Mouse (Mus musculus): Measurements from ENCODE around the gene Tmem121b. TPM values are rescaled to one million over a fixed set of nuclear protein-coding genes. Genes with fewer than 3 reads are reported as not detected.
A peak's percentile ranks its signal among the peaks of the same experiment; 100 is the strongest.

The Tmem121b gene
- polyA plus RNA-seq, 1 experiment from 2014 or later: 0.18 TPM

GRCm38 (mm10) chr6:120488647-120489046 lies 5.0 kb downstream of the Tmem121b start:
- 70% methylated on average over 3 of the region's 3 CpGs for WGBS

GRCm38 (mm10) chr6:120486051-120486510 lies 7.5 kb downstream of the Tmem121b start:
- WGBS: 82% methylated on average over 8 of the region's 8 CpGs
- no peak overlapping the region for H3K27ac ChIP-seq

More at GRCm38 (mm10) chr6:120488647-120489046, 5.0 kb downstream of the Tmem121b start:
- H3K4me1 ChIP-seq: peaks cover 20% of the 10 kb centered on the region
- DNase-seq (ENCODE audit: low spot score): no peak
- no peaks in the 10 kb centered on the region for H3K9me3 ChIP-seq (replicated peaks)
- no peak overlapping the region for H3K4me3 ChIP-seq
- no peaks in the 10 kb centered on the region for H3K36me3 ChIP-seq
- H3K27me3 ChIP-seq (ENCODE audit: low read depth, poor library complexity, severe bottlenecking): peaks cover 49% of the 10 kb centered on the region
- no peak overlapping the region for H3K27ac ChIP-seq

GRCm38 (mm10) chr6:120485038-120485437 lies 8.6 kb downstream of the Tmem121b start:
- no peak for DNase-seq (ENCODE audit: low spot score)
- H3K27me3 ChIP-seq (ENCODE audit: low read depth, poor library complexity, severe bottlenecking): peaks cover 13% of the 10 kb centered on the region; the same call in 1 of the 2 replicates
- H3K36me3 ChIP-seq: peaks cover 6% of the 10 kb centered on the region
- peaks cover 4% of the 10 kb centered on the region; the same call in 1 of the 2 replicates for H3K4me1 ChIP-seq
- H3K4me3 ChIP-seq: no peak overlapping the region
- no peak overlapping the region for H3K27ac ChIP-seq
- 87% methylated on average over 3 of the region's 3 CpGs for WGBS
- no peaks in the 10 kb centered on the region for H3K9me3 ChIP-seq (replicated peaks)

More at GRCm38 (mm10) chr6:120486051-120486510, 7.5 kb downstream of the Tmem121b start:
- H3K4me1 ChIP-seq: peaks cover 4% of the 10 kb centered on the region; the same call in 1 of the 2 replicates
- no peak for DNase-seq (ENCODE audit: low spot score)
- H3K4me3 ChIP-seq: no peak overlapping the region
- H3K27me3 ChIP-seq (ENCODE audit: low read depth, poor library complexity, severe bottlenecking): peaks cover 23% of the 10 kb centered on the region
- no peaks in the 10 kb centered on the region for H3K9me3 ChIP-seq (replicated peaks)
- H3K36me3 ChIP-seq: peaks cover 3% of the 10 kb centered on the region

GRCm38 (mm10) chr6:120483211-120483626 lies 10.4 kb downstream of the Tmem121b start:
- no peak overlapping the region for H3K4me3 ChIP-seq
- 36% methylated on average over 8 of the region's 8 CpGs for WGBS
- DNase-seq (ENCODE audit: low spot score): no peak

GRCm38 (mm10) chr6:120482756-120483155 lies 10.9 kb downstream of the Tmem121b start:
- DNase-seq (ENCODE audit: low spot score): no peak
- Histone ChIP-seq H3K36me3 (peaks cover 6% of the 10 kb centered on the region), H3K27ac (no peak overlapping the region), H3K9me3 (replicated peaks) (no peaks in the 10 kb centered on the region), H3K27me3 (ENCODE audit: low read depth, poor library complexity, severe bottlenecking) (0 out of 2 replicates have a peak, but pooled peaks cover 7% of the 10 kb centered on the region), H3K4me3 (no peak overlapping the region), H3K4me1 (peaks cover 4% of the 10 kb centered on the region; the same call in 1 of the 2 replicates)
- 45% methylated on average over 6 of the region's 6 CpGs for WGBS

More at GRCm38 (mm10) chr6:120483211-120483626, 10.4 kb downstream of the Tmem121b start:
- Histone ChIP-seq H3K27me3 (ENCODE audit: low read depth, poor library complexity, severe bottlenecking) (0 out of 2 replicates have a peak, but pooled peaks cover 7% of the 10 kb centered on the region), H3K36me3 (peaks cover 6% of the 10 kb centered on the region), H3K9me3 (replicated peaks) (no peaks in the 10 kb centered on the region), H3K4me1 (peaks cover 4% of the 10 kb centered on the region; the same call in 1 of the 2 replicates), H3K27ac (no peak overlapping the region)

- Histone ChIP-seq H3K4me3 (no peak overlapping the region), H3K4me1 (peaks cover 4% of the 10 kb centered on the region; the same call in 1 of the 2 replicates), H3K9me3 (replicated peaks) (no peaks in the 10 kb centered on the region), H3K27ac (no peak overlapping the region), H3K36me3 (peaks cover 6% of the 10 kb centered on the region), H3K27me3 (ENCODE audit: low read depth, poor library complexity, severe bottlenecking) (0 out of 2 replicates have a peak, but pooled peaks cover 5% of the 10 kb centered on the region)
- WGBS: 90% methylated on average over 14 of the region's 14 CpGs
- DNase-seq (ENCODE audit: low spot score): no peak
These were observed 11.6 kb downstream of the Tmem121b start for GRCm38 (mm10) chr6:120482021-120482420.

GRCm38 (mm10) chr6:120481538-120481937 lies 12.1 kb downstream of the Tmem121b start:
- Histone ChIP-seq H3K27ac (no peak overlapping the region), H3K9me3 (replicated peaks) (no peaks in the 10 kb centered on the region), H3K27me3 (ENCODE audit: low read depth, poor library complexity, severe bottlenecking) (0 out of 2 replicates have a peak, but pooled peaks cover 3% of the 10 kb centered on the region), H3K36me3 (peaks cover 6% of the 10 kb centered on the region), H3K4me3 (no peak overlapping the region), H3K4me1 (peaks cover 4% of the 10 kb centered on the region; the same call in 1 of the 2 replicates)
- WGBS: 92% methylated on average over 6 of the region's 6 CpGs
- no peak for DNase-seq (ENCODE audit: low spot score)

GRCm38 (mm10) chr6:120480361-120480760 lies 13.2 kb downstream of the Tmem121b start:
- H3K27me3 ChIP-seq (ENCODE audit: low read depth, poor library complexity, severe bottlenecking): 0 out of 2 replicates have a peak, but pooled peaks cover 3% of the 10 kb centered on the region
- H3K4me3 ChIP-seq: no peak overlapping the region
- no peak overlapping the region for H3K27ac ChIP-seq
- H3K9me3 ChIP-seq (replicated peaks): no peaks in the 10 kb centered on the region
- WGBS: 91% methylated on average over 5 of the region's 5 CpGs
- peaks cover 6% of the 10 kb centered on the region for H3K36me3 ChIP-seq
- DNase-seq (ENCODE audit: low spot score): no peak
- peaks cover 4% of the 10 kb centered on the region; the same call in 1 of the 2 replicates for H3K4me1 ChIP-seq

GRCm38 (mm10) chr6:120479302-120479701 lies 14.3 kb downstream of the Tmem121b start:
- no peak for DNase-seq (ENCODE audit: low spot score)
- 84% methylated on average over 2 of the region's 2 CpGs for WGBS

GRCm38 (mm10) chr6:120475288-120475687 lies 18.3 kb downstream of the Tmem121b start:
- H3K27me3 ChIP-seq (ENCODE audit: low read depth, poor library complexity, severe bottlenecking): no peaks in the 10 kb centered on the region
- DNase-seq (ENCODE audit: low spot score): no peak
- H3K4me1 ChIP-seq: peaks cover 25% of the 10 kb centered on the region
- H3K36me3 ChIP-seq: no peaks in the 10 kb centered on the region
- H3K27ac ChIP-seq: no peak overlapping the region
- no peaks in the 10 kb centered on the region for H3K9me3 ChIP-seq (replicated peaks)
- H3K4me3 ChIP-seq: no peak overlapping the region
- 90% methylated on average over 8 of the region's 8 CpGs for WGBS

More at GRCm38 (mm10) chr6:120479302-120479701, 14.3 kb downstream of the Tmem121b start:
- Histone ChIP-seq H3K36me3 (peaks cover 6% of the 10 kb centered on the region), H3K27ac (no peak overlapping the region), H3K4me1 (peaks cover 4% of the 10 kb centered on the region; the same call in 1 of the 2 replicates), H3K4me3 (no peak overlapping the region), H3K27me3 (ENCODE audit: low read depth, poor library complexity, severe bottlenecking) (no peaks in the 10 kb centered on the region), H3K9me3 (replicated peaks) (no peaks in the 10 kb centered on the region)

- Histone ChIP-seq H3K36me3 (no peaks in the 10 kb centered on the region), H3K27me3 (ENCODE audit: low read depth, poor library complexity, severe bottlenecking) (no peaks in the 10 kb centered on the region), H3K27ac (peak overlapping the region; percentile 39; the same call in 1 of the 2 replicates), H3K4me3 (no peak overlapping the region), H3K4me1 (peaks cover 25% of the 10 kb centered on the region), H3K9me3 (replicated peaks) (no peaks in the 10 kb centered on the region)
- 55% methylated on average over 5 of the region's 5 CpGs for WGBS
- DNase-seq (ENCODE audit: low spot score): no peak
These were observed 20.2 kb downstream of the Tmem121b start for GRCm38 (mm10) chr6:120473427-120473826.

- Histone ChIP-seq H3K27me3 (ENCODE audit: low read depth, poor library complexity, severe bottlenecking) (no peaks in the 10 kb centered on the region), H3K36me3 (no peaks in the 10 kb centered on the region), H3K27ac (peak overlapping the region; percentile 37), H3K9me3 (replicated peaks) (no peaks in the 10 kb centered on the region), H3K4me3 (no peak overlapping the region), H3K4me1 (peaks cover 25% of the 10 kb centered on the region)
- 28% methylated on average over 8 of the region's 8 CpGs for WGBS
- no peak for DNase-seq (ENCODE audit: low spot score)
These were observed 21.0 kb downstream of the Tmem121b start for GRCm38 (mm10) chr6:120472455-120473140.

- H3K4me3 ChIP-seq: no peak overlapping the region
- H3K9me3 ChIP-seq (replicated peaks): no peaks in the 10 kb centered on the region
- H3K36me3 ChIP-seq: no peaks in the 10 kb centered on the region
- H3K4me1 ChIP-seq: peaks cover 25% of the 10 kb centered on the region
- no peak for DNase-seq (ENCODE audit: low spot score)
- 14% methylated on average over 5 of the region's 5 CpGs for WGBS
- H3K27ac ChIP-seq: peak overlapping the region; percentile 37; the same call in 1 of the 2 replicates
- no peaks in the 10 kb centered on the region for H3K27me3 ChIP-seq (ENCODE audit: low read depth, poor library complexity, severe bottlenecking)
These were observed 21.6 kb downstream of the Tmem121b start for GRCm38 (mm10) chr6:120471991-120472441.
